ENCODE assay signal across 8 mouse cellular contexts in genomic region chr10:91384372-91384771, GRCm38 (mm10).
DNase-seq lines count a peak whose midpoint lies in the region.

No protein-coding gene starts in this region.

- DNase-seq in layer of hippocampus, adult 8-10 months (ENCODE audit: low spot score in 2 of 2), result peak; percentile 6
- DNase-seq in layer of hippocampus, postnatal 36 days, result no peak
- DNase-seq in adipocyte (ENCODE audit: low spot score), result peak; percentile 3
- peak; percentile 34 to 43 for DNase-seq in cerebellum, postnatal 25 days
- DNase-seq in layer of hippocampus, postnatal 10 days (ENCODE audit: low spot score in 2 of 2), result peak; percentile 44 to 49
- peak; percentile 47 to 65 for DNase-seq in right cerebral cortex, postnatal 10 days (ENCODE audit: low spot score in 2 of 2)
- no peak for DNase-seq in urinary bladder, postnatal 25 days (ENCODE audit: low spot score)
- DNase-seq in thymus, postnatal 0 days (ENCODE audit: low spot score), result no peak

Comparison
In these comparisons a context has a peak if more than half of its experiments do, and no peak if none do; other contexts are left out.
1. DNase-seq: peak in layer of hippocampus, adult 8-10 months (2 of 2), adipocyte (single experiment), cerebellum, postnatal 25 days (2 of 2), layer of hippocampus, postnatal 10 days (2 of 2) and right cerebral cortex, postnatal 10 days (2 of 2); none in layer of hippocampus, postnatal 36 days (0 of 2), urinary bladder, postnatal 25 days (single experiment) and thymus, postnatal 0 days (single experiment).